Mouse (Mus musculus): ENCODE measurements at regions not wholly inside any gene's neighbourhood (a gene's known extent, or its start where the extent isn't known, plus 50 kb on each side); places are given as distances from the start of the nearest gene placed in this dataset.

DNA sequence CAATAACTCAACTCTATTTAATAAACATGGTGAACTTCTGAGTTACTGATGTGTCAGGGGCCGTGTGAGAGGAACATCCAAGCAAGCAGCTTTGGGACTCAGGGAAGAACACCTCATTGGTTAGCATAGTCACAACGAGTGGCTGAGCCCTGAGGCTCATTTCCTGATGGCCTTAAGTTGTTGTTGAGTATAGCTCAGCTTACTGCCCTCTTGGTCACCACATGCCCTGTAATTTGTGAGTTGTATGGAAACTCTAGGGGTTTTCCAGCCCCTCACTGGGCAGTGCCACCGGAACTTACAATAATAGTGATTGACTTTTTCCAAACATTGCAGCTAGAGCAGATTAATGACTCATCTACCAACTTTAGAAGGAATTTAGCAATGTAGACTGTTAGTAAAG lies 173.4 kb downstream of the 1700129C05Rik start:
- DNase-seq (ENCODE audit: extremely low spot score in 1 of 2, low spot score in 1 of 2) = no peak

DNA sequence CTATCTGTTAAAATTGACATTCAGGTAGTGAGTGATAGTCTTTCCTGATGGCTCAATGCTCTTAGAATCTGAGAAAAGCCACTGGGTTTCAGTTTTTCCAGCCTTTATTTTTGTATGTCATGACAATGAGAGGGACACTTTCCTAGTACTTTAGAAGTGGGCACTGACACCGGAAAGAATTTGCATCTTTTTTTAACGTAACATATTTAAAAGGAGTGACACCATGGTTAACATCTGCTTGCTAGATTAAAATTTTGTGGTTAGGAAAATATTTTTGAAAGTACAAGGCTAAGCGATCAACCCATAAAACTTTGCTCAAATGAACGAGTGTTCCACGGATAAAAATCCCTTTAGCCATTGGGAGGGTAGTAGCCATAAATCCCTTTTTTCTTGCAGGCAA lies 174.7 kb downstream of the 1700129C05Rik start:
- DNase-seq (ENCODE audit: extremely low spot score in 1 of 2, low spot score in 1 of 2) = no peak

GRCm38 (mm10) chr14:58967163-58967562 lies 175.5 kb downstream of the 1700129C05Rik start:
- no peak for DNase-seq (ENCODE audit: extremely low spot score in 1 of 2, low spot score in 1 of 2)

GRCm38 (mm10) chr14:58944958-58945357 lies 197.7 kb downstream of the 1700129C05Rik start:
- peak in 1 of 2 experiments; percentile 10 for DNase-seq (ENCODE audit: extremely low spot score in 1 of 2, low spot score in 1 of 2)

DNA sequence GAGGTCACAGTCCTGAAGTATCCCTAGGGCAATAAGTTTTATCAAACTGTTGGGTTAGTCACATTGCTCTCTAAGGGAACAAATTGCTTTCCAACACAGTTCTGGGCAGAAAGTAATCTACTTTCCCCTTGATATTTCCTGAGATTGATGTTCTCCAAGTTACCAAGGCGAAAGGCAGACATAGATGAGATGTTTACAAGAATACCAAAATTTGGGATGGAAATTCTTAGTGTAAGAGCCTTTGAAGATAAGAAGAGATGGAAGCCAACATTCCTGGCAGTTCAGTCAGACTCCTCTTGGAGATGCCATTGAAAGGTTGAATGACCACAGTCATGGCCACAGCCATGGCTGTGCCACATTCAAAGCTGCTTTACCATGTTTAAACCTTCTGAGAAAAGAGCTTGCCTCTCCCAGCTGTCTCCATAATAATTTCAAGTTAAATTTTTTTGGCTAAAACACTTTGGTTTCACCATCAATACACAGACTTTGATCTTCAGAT lies 199.4 kb downstream of the 1700129C05Rik start:
- no peak for DNase-seq (ENCODE audit: extremely low spot score in 1 of 2, low spot score in 1 of 2)

DNA sequence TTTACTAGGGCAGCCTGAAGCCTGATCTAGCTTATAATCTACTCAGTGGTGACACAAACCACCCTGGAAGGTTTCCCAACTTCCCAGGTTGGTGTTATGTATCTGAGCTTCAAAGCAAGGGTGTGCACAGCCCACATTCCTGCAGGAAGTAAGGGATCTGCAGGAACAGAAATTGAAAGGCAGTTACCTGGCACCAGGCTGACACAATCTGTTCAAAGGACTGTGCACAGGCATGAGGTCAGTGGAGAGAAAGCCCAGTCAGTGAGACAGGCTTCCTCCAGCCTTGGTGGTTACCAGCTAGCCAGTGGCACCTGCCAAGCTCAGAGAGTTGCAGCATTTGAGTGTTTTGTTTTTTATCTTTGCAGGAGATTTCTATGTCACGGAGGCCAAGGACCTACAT lies 203.6 kb downstream of the 1700129C05Rik start:
- no peak for DNase-seq (ENCODE audit: extremely low spot score in 1 of 2, low spot score in 1 of 2)

DNA sequence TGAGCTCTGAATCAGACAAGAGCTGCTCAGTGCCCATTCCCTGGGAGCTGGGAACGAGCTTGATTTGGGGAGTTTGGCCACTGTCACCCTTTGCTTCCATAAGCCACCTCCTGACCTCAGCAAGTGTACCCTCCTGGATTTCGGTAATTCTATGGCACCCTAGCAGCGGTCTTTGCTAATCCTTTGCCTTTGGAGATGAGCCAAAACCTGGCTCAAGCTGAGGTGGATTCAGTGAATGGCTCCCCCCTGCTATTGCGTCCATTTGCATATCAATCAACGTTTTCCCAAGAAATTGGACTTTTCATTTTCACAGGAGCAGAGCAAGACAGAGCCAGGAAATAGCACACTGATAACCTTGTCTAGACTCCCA lies 204.1 kb downstream of the 1700129C05Rik start:
- DNase-seq (ENCODE audit: extremely low spot score in 1 of 2, low spot score in 1 of 2) = no peak

DNA sequence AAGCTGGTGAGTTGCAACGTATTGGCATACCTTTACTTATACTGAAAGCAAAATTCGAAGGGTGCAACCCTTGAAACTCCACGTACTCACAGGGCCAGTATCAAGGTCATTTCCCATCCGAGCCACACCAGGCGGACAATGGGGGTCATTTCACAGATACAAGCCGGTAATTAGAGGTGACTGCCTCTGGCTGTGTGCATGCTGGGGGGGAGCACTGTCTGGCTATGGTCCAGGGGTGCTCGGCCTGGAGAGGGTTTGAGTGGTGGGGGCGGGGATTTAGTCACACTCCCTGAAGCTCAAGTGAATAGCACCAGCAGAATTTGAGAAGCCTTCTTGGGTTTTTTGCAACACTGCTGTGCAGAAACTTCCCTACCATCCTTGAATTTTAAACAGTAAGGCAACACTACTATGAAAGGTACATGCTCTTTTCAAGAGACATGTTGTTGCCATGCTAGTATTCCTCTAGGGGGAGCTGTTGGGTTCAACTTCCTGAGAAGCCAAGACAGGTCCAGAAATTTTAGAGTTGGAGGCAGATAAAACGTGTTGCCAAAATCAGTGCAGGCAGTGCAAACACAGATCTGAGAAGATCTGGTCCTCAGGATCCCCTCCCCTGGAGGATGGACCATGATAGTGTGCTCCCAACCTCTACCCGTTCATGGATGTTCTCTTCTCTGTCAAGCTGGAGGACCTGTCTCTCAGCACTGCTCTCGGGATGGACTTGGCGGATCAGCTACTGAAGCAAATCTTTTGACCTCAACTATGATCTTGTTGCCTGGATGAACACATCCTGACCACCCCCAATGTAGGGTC lies 204.7 kb downstream of the 1700129C05Rik start:
- no peak for DNase-seq (ENCODE audit: extremely low spot score in 1 of 2, low spot score in 1 of 2)

DNA sequence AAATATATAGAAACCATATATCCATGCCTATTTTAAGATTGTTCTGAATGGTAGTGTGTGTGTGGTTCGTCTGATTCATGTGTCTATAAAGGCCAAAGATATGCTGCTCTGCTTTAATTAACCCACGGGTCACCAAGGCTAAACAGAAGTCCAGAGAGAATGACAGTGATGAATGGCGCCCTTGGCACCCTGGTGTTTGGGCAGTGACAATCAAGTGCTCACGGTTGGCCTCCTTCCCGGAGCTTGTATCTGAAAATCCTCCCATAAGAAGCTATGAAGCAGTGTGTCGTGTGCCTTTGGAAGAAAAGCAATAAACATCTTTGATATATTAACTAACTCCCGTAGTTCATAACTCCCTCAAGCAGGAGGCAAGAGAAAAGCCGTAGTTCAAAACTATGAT lies 205.4 kb downstream of the 1700129C05Rik start:
- DNase-seq (ENCODE audit: extremely low spot score in 1 of 2, low spot score in 1 of 2) = no peak

- no peak for DNase-seq (ENCODE audit: extremely low spot score in 1 of 2, low spot score in 1 of 2)
Measured at GRCm38 (mm10) chr14:58936131-58936530, 206.6 kb downstream of the 1700129C05Rik start.

DNA sequence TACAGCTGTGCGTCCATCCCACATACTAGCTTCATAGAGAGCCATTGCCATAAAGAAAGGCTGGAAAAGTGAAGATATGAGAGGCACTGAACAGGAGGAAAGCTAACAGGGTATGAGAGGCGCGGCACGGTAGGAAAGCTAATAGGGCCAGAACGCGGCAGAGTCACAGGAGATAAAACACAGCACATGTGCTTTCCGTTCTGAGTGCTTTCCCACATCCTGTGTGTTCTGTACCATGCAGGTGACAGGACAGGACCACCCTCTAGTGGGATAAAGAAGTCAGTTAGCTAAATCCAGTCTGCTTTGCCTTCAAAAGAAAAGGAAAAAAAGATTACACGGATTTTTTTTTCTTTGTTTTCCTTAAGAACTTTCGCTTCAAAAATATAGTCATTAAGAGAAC lies 224.8 kb downstream of the 1700129C05Rik start:
- no peak for DNase-seq (ENCODE audit: extremely low spot score in 1 of 2, low spot score in 1 of 2)

DNA sequence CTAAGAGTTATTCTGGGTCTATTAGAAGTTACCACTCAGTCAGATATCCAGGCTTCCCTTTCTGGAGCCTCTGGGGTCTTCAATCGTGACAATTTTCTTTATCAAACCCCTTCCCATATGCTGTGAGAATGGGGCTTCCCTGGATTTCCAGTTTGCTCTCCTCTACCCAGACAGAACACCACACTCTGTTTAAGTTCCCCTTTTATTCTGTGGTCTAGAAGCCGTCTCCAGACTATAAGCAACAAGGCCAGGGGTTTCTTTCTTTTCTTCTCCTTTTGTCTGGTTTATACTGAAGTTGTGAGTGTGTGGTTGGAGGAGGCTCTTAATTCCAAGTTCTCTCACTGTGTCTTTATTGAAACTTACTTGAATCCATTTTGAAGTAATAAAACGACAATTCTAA lies 225.5 kb downstream of the 1700129C05Rik start:
- no peak for DNase-seq (ENCODE audit: extremely low spot score in 1 of 2, low spot score in 1 of 2)

GRCm38 (mm10) chr14:58914937-58915336 lies 227.8 kb downstream of the 1700129C05Rik start:
- DNase-seq (ENCODE audit: extremely low spot score in 1 of 2, low spot score in 1 of 2) = no peak

GRCm38 (mm10) chr14:58910846-58911245 lies 231.8 kb downstream of the 1700129C05Rik start:
- no peak for DNase-seq (ENCODE audit: extremely low spot score in 1 of 2, low spot score in 1 of 2)

GRCm38 (mm10) chr14:58907932-58908331 lies 234.8 kb downstream of the 1700129C05Rik start:
- DNase-seq (ENCODE audit: extremely low spot score in 1 of 2, low spot score in 1 of 2) = no peak

DNA sequence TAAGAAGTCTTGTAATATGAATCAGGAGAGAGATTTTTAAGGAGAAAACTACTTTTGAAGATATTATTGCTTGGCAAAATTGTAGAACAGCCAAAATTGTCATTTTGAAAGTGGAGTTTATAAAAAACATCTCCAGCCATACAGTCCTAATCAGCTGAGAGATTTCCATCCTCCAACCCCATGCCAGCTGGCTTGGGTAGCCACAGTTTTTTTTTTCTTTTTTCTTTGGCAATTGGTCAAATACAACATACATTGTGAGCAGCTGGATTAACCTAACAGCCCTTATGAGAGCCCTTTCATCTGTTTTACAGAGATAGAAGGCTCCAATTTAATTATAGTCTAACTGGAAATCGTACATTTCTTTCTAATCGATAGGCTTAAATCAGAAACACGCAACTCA lies 235.3 kb downstream of the 1700129C05Rik start:
- no peak for DNase-seq (ENCODE audit: extremely low spot score in 1 of 2, low spot score in 1 of 2)

DNA sequence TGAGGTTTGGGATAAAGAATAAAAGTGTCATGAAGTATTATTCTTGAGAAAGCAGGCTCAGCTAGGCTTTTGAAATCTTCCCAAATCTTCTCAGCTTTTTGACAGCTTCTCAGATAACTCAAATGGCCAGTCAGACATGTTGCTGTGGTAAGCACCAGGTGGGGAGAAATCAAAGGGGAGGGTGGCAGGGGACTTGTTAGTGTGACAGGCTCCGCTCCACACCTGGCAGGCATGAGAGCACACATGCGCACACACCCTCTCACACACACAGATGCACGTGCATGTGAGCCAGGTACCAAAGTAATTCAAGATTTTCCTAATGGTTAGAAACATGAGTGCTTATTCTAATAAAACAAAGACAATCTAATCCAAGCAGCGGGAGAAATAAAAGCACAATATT lies 236.1 kb downstream of the 1700129C05Rik start:
- no peak for DNase-seq (ENCODE audit: extremely low spot score in 1 of 2, low spot score in 1 of 2)

- no peak for DNase-seq (ENCODE audit: extremely low spot score in 1 of 2, low spot score in 1 of 2)
Measured at GRCm38 (mm10) chr14:58868176-58868949, 274.3 kb downstream of the 1700129C05Rik start.

DNA sequence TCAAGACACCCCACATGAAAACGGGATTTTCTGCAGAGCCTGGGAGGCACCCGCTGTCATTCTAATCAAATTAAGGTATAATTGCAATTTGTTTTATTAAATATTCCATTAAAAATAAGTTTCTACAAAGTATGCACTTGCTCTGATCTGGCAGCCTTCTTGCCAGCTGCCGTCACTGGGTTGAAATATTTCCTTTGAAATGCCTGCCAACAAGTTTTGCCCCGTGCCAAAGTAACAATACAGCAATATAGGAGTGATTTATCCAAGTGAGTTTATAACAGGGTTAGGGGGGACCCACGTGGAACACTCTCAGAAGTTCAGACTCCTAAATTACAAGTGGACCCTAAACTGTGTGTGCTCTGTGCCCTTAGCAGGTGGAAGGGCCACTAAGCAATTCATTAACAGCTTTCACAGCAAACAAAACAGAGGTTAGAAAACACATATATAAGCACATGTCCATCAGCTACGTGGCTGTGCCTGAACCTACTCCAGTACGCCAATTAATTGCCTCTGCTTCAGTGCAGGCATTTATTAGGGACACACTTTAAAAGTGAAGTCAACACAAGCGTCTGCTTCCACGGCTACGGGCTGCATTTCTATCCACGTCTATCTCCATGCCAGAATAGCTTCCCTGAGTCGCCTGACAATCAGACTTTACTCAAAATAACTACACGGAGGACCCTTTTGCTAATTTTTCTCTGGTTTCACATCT lies 275.1 kb downstream of the 1700129C05Rik start:
- no peak for DNase-seq (ENCODE audit: extremely low spot score in 1 of 2, low spot score in 1 of 2)

DNA sequence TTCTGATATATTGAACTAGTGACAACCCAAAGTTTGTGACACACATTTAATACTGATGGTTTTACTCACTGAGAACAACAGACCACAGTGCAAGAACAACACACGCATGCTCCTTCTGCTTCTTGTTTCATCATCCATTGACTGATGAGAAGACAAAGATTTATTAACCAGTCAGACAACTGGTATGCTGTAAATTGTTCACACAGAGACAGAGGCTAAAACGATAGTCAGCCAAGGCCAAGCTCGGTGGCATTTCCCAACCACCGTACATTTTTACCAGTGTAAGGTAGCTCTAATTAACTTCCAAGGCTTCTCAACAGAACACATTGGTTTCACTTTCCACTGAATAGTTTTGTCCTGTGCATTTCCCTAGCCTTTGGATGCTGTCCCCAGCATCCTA lies 287.8 kb downstream of the 1700129C05Rik start:
- no peak for DNase-seq (ENCODE audit: extremely low spot score in 1 of 2, low spot score in 1 of 2)

GRCm38 (mm10) chr14:58844565-58844964 lies 298.1 kb downstream of the 1700129C05Rik start:
- DNase-seq (ENCODE audit: extremely low spot score in 1 of 2, low spot score in 1 of 2) = no peak
